In the genomic region with DNA sequence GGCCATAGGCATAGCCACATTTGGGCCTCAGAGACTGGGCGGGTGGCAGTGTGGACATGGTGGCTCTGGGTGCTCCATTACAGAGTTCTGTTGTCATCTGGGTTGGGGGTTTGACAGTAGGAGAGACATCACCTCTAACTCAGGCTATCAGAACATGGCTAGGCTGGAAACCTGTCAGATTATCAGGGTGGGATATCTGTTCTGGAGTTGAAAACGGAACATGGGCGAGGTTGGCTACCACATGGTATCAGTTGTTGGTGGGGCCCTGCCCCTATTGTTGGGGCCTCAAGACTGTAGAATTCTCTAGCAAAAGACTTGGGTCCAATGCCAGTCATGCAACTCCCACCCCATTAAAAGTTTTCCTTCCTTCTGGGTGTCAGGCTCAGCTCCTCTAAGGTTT, we compare ENCODE assay signal across 1 mouse cellular context.
TF ChIP-seq lines count a peak whose summit lies in the region.

No protein-coding gene starts in this region.

TF ChIP-seq in MEL, 35 proteins besides CTCF, POLR2A, EP300 and RAD21 (continued from another document):
- TF ChIP-seq MYB (IDR thresholded peaks at IDR 0.05; ENCODE audit: low read depth, low read length) (0 out of 2 replicates have a peak, but pooled peaks have one; percentile 31), TBP (IDR thresholded peaks at IDR 0.05; ENCODE audit: low read depth, low read length) (no peak), MAX (IDR thresholded peaks at IDR 0.05; ENCODE audit: low read length) (peak; percentile 62), USF1 (IDR thresholded peaks at IDR 0.05; ENCODE audit: low read depth, low read length) (peak; percentile 36; the same call in 1 of the 2 replicates), ZMIZ1 (IDR thresholded peaks at IDR 0.05; ENCODE audit: low read depth, low read length) (no peak), RCOR1 (IDR thresholded peaks at IDR 0.05; ENCODE audit: low read depth, low read length) (no peak; the same call in none of the 2 replicates)
